Mouse (Mus musculus): ENCODE measurements around the gene Hist1h2bp. TPM values are rescaled to one million over a fixed set of nuclear protein-coding genes. Genes with fewer than 3 reads are reported as not detected.

Hist1h2bp gene
- total RNA-seq (2021): 37.8 and 38.3 TPM in 2 replicates
- long read RNA-seq: 0 reads

DNA sequence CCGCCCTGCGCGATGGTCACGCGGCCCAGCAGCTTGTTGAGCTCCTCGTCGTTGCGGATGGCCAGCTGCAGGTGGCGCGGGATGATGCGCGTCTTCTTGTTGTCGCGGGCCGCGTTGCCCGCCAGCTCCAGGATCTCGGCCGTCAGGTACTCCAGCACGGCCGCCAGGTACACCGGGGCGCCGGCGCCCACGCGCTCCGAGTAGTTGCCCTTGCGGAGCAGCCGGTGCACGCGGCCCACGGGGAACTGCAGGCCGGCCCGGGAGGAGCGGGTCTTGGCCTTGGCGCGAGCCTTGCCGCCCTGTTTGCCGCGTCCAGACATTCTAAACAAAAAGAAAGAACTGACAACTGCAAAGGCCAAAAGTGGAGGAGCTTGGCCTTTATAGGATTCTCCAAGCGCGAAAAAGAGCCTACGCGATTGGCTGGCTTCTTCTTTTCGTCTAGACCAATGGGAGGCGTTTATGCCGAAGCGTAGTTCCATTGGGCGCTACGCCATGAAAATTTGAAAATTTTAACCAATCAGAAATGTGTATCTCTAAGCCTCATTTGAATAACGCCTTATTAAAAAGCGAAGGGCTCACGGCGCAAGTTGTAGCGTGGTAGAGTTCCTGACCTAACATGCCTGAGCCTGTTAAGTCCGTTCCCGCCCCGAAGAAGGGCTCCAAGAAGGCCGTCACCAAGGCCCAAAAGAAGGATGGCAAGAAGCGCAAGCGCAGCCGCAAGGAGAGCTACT is at the start of gene Hist1h2bp, which contains the start of gene Hist1h2an:
TSS of gene Hist1h2bp (plus strand) at position 563 of the 731 bp plus-strand sequence.
TSS of gene Hist1h2an (minus strand) at position 320 of the 731 bp plus-strand sequence.
- peak; percentile 61 for DNase-seq

DNA sequence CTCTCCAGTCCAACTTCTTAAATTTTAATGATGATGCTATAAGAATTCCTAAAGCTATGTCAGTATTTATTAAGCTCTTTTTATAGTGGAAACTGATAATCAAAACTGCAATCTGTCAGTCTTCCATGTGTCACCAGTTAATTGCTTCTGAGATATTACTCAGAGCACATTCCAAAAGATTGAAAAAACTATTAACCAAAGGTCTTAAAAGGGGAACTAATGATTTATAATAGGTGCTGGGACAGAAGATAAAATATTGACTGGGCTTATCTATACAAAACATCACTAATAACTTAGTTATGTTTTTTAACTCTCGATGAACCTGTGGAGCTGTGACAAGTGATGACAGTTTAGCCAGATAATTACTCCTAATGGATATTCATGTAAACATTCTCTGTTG is 42.3 kb upstream of the Hist1h2bp start:
- no peak for DNase-seq

- no peak for DNase-seq
Measured at GRCm38 (mm10) chr13:21749387-21750158, 37.7 kb upstream of the Hist1h2bp start.

DNA sequence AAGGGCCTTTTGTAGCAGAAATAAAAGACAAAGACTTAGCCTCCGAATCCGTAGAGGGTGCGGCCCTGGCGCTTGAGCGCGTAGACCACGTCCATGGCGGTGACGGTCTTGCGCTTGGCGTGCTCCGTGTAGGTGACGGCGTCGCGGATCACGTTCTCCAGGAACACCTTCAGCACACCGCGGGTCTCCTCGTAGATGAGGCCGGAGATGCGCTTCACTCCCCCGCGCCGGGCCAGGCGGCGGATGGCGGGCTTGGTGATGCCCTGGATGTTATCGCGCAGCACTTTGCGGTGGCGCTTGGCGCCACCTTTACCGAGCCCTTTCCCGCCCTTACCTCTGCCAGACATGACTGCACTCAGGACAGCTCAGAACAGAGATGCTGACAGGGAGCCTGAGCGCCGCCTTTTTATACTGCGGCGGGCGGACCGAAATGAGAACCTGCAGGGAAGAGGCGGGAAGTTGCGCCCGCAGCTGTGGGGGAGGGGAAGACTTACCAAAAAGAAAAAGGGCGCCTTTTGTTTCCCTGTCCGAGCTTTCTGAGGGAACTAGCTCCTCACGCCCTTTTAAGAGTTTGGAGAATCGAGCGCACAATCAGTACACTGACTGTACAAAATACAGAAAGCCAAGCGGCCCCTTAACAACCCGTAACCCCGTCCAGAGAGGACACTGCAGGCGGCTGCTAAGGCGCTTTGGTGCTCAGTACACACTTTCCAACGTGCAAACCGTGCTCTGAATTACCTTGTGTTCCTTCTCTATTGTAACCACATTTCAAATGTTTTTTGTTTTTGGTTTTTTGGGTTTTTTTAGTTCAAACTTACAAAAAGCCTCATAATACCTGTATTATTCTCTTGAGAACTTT is 36.9 kb upstream of the Hist1h2bp start, which contains the start of gene Hist1h4k:
TSS of gene Hist1h4k (minus strand) at position 347 of the 859 bp plus-strand sequence.
- DNase-seq: peak; percentile 84

DNA sequence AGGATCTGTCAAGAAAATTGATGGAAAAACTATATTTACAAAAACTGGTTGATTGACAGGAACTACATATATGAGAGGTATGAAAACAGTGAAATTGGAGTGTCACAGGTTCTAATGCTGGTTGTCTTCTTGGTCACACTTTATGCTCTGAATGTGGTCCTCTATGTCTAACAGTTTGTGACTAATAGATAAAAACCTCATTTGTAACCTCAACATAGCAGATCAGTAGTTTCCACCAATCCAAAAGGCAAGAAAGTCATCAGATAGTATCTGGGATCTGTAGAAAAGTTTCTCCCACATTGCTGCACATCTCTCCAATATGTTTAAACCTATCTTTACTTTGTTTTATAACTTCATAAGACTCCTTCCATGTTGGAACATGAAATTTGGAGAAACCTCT is 35.8 kb upstream of the Hist1h2bp start:
- DNase-seq: no peak

- DNase-seq: no peak
Measured at GRCm38 (mm10) chr13:21751827-21752226, 35.4 kb upstream of the Hist1h2bp start.

- DNase-seq: no peak
Measured at GRCm38 (mm10) chr13:21752356-21752755, 34.9 kb upstream of the Hist1h2bp start.

DNA sequence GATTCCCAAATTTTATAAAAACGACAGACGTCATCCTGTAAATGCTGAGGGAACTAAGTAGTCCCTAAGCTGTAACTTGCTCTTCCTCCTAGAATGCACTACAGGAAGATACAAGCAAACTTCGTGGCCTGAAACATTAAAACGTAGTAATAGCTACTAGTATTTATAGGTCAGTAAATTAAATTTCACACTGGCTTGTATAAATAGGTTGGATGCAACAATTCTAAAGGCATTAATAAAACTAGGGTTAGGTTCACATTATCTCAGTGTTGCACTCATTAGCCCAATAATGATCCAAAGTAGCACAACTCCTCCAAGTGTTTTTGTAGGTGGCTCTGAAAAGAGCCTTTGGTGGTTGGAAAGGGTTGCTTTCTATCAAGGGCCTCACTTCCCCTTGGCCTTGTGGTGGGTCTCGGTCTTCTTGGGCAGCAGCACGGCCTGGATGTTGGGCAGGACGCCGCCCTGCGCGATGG is 34.2 kb upstream of the Hist1h2bp start:
- no peak for DNase-seq

GRCm38 (mm10) chr13:21753524-21754285 is 33.6 kb upstream of the Hist1h2bp start, which contains the start of the genes Hist1h2ak and Hist1h2bn:
TSS of gene Hist1h2ak (minus strand) at chr13:21753827.
TSS of gene Hist1h2bn (plus strand) at chr13:21754123.
- peak; percentile 18 for DNase-seq

- DNase-seq: peak; percentile 41
Measured at GRCm38 (mm10) chr13:21754294-21755001, 32.8 kb upstream of the Hist1h2bp start.

GRCm38 (mm10) chr13:21755707-21756106 is 31.6 kb upstream of the Hist1h2bp start:
- DNase-seq: no peak

- peak; percentile 58 for DNase-seq
Measured at GRCm38 (mm10) chr13:21778814-21779766, 8.2 kb upstream of the Hist1h2bp start.

- DNase-seq: peak; percentile 65
Measured at GRCm38 (mm10) chr13:21779767-21780731, 7.2 kb upstream of the Hist1h2bp start, which contains the start of gene Hist1h1b. TSS of gene Hist1h1b (minus strand) at chr13:21780625.

GRCm38 (mm10) chr13:21781021-21781555 is 6.2 kb upstream of the Hist1h2bp start:
- DNase-seq: no peak

DNA sequence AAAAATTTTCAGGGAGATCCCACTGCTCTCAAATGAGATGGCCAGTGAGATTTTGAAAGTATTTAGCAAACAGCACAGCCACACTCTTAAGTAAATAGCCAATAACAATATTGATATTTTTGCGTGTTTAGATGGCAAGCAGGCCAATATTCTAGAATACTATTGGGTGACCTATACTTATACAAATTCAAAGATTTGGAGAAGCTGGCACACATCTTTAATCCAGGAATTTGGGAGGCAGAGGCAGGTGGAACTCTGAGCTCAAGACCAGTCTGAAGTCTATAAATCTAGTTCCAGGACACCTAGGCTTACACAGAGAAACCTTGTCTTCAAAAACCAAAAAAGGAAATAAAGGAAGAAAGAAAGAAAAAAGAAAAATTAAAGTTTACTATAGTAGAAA is 5.6 kb upstream of the Hist1h2bp start:
- DNase-seq: no peak

- peak; percentile 7 for DNase-seq
Measured at GRCm38 (mm10) chr13:21782361-21783254, 4.7 kb upstream of the Hist1h2bp start.

DNA sequence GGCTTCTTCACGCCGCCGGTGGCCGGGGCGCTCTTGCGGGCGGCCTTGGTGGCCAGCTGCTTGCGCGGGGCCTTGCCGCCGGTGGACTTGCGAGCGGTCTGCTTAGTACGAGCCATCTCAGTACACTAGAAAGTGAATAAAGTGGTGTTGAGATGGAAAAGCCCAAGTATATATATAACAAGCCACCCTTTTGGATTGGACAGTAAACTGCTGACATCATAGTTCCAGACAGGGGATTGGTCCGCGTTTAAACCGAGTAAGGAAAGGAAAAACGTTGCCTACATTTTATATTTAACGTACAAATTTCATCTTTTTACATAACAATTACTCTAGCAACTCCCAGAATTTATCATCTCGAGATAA is 4.0 kb upstream of the Hist1h2bp start, which contains the start of gene Hist1h3i:
TSS of gene Hist1h3i (minus strand) at position 116 of the 363 bp plus-strand sequence.
- peak; percentile 13 for DNase-seq
